Mouse (Mus musculus): ENCODE results near the gene Srsf4.

Srsf4 gene

GRCm38 (mm10) chr4:131849986-131850638 is 23.3 kb upstream of the Srsf4 start:
- POLR2A ChIA-PET = interaction anchor here in 2 of 4 experiments (0.7 to 1.8 kb wide), 8 partner anchors 10 to 420 kb away, joined by 3 to 8 read pairs (median 4); partner anchors contain the start of gene Srsf4 (in 2 of the 2)
- CTCF ChIA-PET = interaction anchor here in 3 of 4 experiments (0.6 to 1.0 kb wide), 5 partner anchors 11 to 1558 kb away, joined by 3 to 6 read pairs (median 3); no protein-coding TSS in a partner anchor

DNA sequence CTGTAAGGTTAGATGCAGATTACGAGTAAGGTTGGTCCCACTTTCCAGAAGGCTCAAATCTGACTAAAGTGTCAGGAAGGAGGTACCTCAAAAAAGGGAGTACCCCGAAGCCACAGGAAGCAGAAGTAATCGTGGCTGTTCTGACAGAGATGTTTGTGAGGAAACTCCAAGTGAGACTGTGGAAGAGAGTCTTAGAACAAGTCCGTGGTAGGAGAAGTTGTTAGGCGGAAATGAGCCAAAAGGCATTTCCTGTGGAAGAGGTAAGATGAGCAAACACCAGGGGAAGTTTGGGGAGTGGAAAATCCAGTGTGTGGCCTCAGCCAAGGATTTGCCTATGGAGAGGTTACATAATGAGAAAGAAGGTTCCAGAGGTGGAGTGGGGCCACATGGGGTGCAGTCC is 18.5 kb upstream of the Srsf4 start:
- ChIA-PET POLR2A (interaction anchor here in 2 of 4 experiments (1.0 to 2.2 kb wide), 5 partner anchors 9 to 220 kb away, joined by 4 to 6 read pairs (median 4); partner anchors contain the start of genes Epb41 (in 1 of the 2) and Gm10300 (in 1 of the 2)), CTCF (interaction anchor here in 2 of 4 experiments (0.6 kb wide), 2 partner anchors 30 to 57 kb away, joined by 3 to 8 read pairs; no protein-coding TSS in a partner anchor)

DNA sequence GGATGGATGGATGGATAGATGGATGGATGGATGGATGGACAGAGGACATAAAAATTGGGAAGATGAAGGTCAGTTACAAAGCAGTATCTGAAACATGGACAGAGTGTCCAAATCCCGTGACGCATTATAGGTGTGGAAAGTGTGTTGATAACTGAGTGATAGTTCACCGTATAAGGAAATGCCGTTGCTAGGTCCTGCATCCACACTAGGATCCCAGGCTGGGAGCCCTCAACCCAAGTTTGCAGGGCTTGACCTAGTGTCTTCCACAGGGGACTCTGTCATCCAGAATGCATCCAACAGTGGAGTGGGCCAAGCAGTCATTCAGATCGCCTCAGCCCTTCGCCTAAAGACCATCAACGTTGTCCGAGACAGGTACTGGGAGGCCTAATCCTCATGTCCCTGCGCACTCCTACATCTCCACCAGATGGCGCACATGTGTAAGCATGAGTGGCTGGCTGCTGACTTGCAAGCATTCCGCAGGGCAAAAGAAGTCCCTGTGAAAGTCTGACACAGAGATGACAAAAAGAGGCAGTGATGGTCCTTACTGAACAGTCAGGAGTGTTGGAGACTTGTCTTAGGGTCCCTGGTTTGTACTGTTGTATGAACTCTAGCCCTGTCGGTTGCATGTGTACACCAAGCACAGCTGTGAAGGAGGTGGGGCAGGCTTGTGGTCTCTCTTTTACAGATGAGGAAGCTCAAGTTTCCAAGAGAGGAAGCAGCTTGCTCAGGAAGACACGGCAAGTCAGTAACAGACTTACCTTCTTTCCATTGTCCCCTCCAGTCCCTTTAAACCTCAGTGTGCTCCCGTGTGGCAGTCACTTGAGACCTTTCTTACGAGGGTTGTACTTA is 12.7 kb upstream of the Srsf4 start:
- POLR2A ChIA-PET = interaction anchor here in 3 of 4 experiments (0.8 to 4.7 kb wide), 11 partner anchors 10 to 252 kb away, joined by 3 to 43 read pairs (median 3); partner anchors contain the start of genes Srsf4 (in 3 of the 3) and Mecr (in 1 of the 3)

GRCm38 (mm10) chr4:131861341-131861739 is 12.1 kb upstream of the Srsf4 start:
- ChIA-PET POLR2A (interaction anchor here in 2 of 4 experiments (0.8 to 4.7 kb wide), 6 partner anchors 9 to 43 kb away, joined by 3 to 43 read pairs (median 5); partner anchors contain the start of genes Srsf4 (in 2 of the 2) and Mecr (in 1 of the 2)), CTCF (interaction anchor here (0.5 to 2.4 kb wide), 12 partner anchors 9 to 383 kb away, joined by 3 to 6 read pairs (median 3); partner anchors contain the start of gene Srsf4 (in 1 of the 4))

More for the DNA sequence above, 12.7 kb upstream of the Srsf4 start:
- CTCF ChIA-PET = interaction anchor here (0.5 to 1.4 kb wide), 11 partner anchors 9 to 384 kb away, joined by 3 to 8 read pairs (median 3); partner anchors contain the start of gene Srsf4 (in 1 of the 4)

DNA sequence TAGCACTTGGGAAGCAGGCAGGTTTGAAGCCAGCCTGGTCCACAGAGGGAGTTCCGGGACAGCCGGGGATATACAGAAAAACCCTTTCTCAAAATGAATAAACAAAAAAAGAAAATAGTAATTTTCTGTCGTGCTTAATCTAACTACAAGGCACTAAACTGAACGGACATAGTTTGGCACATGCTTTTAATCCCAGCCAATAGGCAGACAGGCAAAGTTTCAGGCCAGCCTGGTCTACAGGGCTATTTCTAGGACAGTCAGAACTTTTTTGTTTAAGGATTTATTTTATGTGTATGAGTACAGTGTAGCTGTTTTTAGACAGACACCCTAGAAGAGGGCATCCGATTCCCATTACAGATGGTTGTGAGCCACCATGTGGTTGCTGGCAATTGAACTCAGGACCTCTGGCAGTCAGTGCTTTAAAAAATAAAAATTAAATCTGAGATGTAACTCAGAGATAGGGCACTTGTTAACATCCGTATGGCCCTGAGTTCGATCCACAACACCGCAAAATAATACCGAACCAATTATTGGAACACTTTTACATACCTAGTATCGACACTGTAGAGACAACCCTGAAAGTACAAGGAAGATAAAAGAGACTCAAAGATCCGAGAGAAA is 635 bp upstream of the Srsf4 start:
- POLR2A ChIA-PET = interaction anchor here (0.5 to 7.8 kb wide), 92 partner anchors 8 to 1195 kb away, joined by 3 to 100 read pairs (median 5); partner anchors contain the start of genes Epb41 (in 3 of the 4), Ythdf2 (in 3 of the 4), Gm10300 (in 2 of the 4) and Mecr (in 2 of the 4)
- CTCF ChIA-PET = interaction anchor here (0.6 to 2.1 kb wide), 4 partner anchors 12 to 249 kb away, joined by 3 to 6 read pairs (median 4); no protein-coding TSS in a partner anchor

DNA sequence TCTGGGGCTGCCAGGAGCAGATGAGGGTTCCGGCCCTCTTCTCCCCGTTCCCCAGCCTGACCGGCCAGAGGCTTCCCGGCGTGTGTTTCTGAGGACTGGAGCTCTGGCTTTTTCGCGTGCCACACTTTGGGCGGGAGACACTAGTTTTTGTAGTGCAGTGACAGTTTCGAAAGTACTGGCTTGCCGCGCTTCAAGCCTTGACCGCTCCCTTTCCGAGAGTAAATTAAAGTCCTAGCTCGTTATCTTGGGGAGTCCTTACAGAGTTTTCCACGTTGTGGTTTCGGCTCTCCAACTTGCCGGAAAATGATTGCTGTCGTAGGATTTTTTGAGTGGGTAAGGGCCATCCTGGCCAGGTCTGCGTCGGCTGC is 736 bp downstream of the Srsf4 start:
- ChIA-PET CTCF (interaction anchor here in 2 of 4 experiments (0.6 to 2.1 kb wide), 6 partner anchors 13 to 538 kb away, joined by 3 to 5 read pairs (median 4); no protein-coding TSS in a partner anchor), POLR2A (interaction anchor here (0.6 to 7.8 kb wide), 70 partner anchors 7 to 960 kb away, joined by 3 to 100 read pairs (median 5); partner anchors contain the start of genes Epb41 (in 2 of the 4), Gm10300 (in 2 of the 4), Mecr (in 2 of the 4) and Ythdf2 (in 2 of the 4))

- CTCF ChIA-PET = interaction anchor here in 2 of 4 experiments (0.6 to 2.1 kb wide), 6 partner anchors 13 to 537 kb away, joined by 3 to 5 read pairs (median 3); no protein-coding TSS in a partner anchor
- POLR2A ChIA-PET = interaction anchor here (0.7 to 7.8 kb wide), 46 partner anchors 8 to 961 kb away, joined by 3 to 100 read pairs (median 6); partner anchors contain the start of genes Epb41 (in 2 of the 4), Gm10300 (in 2 of the 4), Mecr (in 2 of the 4) and Tmem200b (in 1 of the 4)
These were observed 1.1 kb downstream of the Srsf4 start for GRCm38 (mm10) chr4:131874567-131874966.

GRCm38 (mm10) chr4:131875242-131875641 is 1.8 kb downstream of the Srsf4 start:
- ChIA-PET CTCF (no interaction called here), POLR2A (interaction anchor here in 2 of 4 experiments (1.0 to 7.8 kb wide), 10 partner anchors 8 to 39 kb away, joined by 3 to 100 read pairs (median 30); no protein-coding TSS in a partner anchor)

DNA sequence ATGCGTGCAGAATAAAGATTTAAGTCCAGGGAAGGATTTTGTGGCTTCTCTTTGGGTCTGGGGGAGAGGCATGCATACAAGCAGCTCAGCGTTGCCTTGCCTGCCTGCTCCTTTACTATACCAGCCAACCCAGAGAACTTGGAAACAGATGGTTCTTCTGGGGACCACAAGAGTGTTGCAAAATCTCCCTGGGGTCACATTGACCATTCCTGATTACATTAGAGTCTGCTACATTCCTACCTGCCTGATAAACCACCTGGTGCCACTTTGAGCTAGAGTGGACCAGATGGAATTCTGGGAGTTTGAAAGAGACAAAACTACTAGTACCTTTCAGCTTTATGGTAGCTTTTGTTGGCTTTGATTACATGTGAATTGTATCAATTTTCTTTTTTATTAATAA is 3.4 kb downstream of the Srsf4 start:
- CTCF ChIA-PET = interaction anchor here in 1 of 4 experiments (1.0 kb wide), 1 partner anchor 28 kb away, joined by 3 read pairs; no protein-coding TSS in a partner anchor
- POLR2A ChIA-PET = interaction anchor here (0.6 to 7.8 kb wide), 20 partner anchors 8 to 439 kb away, joined by 3 to 100 read pairs (median 4); partner anchors contain the start of genes Epb41 (in 1 of the 4), Gm10300 (in 1 of the 4) and Mecr (in 1 of the 4)

- ChIA-PET CTCF (no interaction called here), POLR2A (interaction anchor here in 3 of 4 experiments (0.6 to 3.7 kb wide), 9 partner anchors 9 to 451 kb away, joined by 3 to 23 read pairs (median 3); no protein-coding TSS in a partner anchor)
These were observed 6.3 kb downstream of the Srsf4 start for GRCm38 (mm10) chr4:131879692-131880091.

- POLR2A ChIA-PET = interaction anchor here (0.9 to 6.8 kb wide), 13 partner anchors 7 to 389 kb away, joined by 3 to 98 read pairs (median 8); partner anchors contain the start of gene Srsf4 (in 4 of the 4)
- CTCF ChIA-PET = interaction anchor here in 2 of 4 experiments (0.5 to 1.0 kb wide), 2 partner anchors 19 to 240 kb away, joined by 3 read pairs; no protein-coding TSS in a partner anchor
These were observed 7.9 kb downstream of the Srsf4 start for GRCm38 (mm10) chr4:131881306-131881705.

GRCm38 (mm10) chr4:131883571-131883970 is 10.2 kb downstream of the Srsf4 start:
- ChIA-PET CTCF (no interaction called here), POLR2A (interaction anchor here in 3 of 4 experiments (0.6 to 6.8 kb wide), 6 partner anchors 10 to 959 kb away, joined by 3 to 98 read pairs (median 12); partner anchors contain the start of genes Srsf4 (in 2 of the 3) and Ppp1r8 (in 1 of the 3))

DNA sequence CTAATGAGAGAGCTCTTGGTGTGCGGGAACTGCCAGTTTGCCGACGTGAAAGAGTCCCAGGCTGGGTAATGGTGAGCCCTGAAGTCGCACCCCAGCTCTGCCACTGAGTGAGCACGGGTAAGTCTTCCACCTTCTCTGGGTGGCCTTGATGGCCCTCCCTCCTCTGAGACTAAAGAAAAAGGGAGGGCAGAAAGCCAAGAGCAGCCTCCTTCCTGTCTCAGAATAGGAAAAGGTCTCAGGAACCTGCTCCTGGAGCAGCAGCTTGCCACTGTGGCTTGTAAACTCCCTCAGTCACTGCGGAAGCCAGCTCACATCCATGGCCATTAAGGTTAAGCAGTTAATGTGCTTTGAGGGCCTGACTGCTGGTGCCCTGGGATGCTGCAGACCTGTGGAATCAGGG is 12.0 kb downstream of the Srsf4 start:
- ChIA-PET POLR2A (interaction anchor here (0.7 to 6.8 kb wide), 12 partner anchors 8 to 387 kb away, joined by 3 to 98 read pairs (median 4); partner anchors contain the start of gene Srsf4 (in 3 of the 4)), CTCF (interaction anchor here in 3 of 4 experiments (0.7 to 1.4 kb wide), 3 partner anchors 19 to 30 kb away, joined by 3 to 6 read pairs (median 4); no protein-coding TSS in a partner anchor)

DNA sequence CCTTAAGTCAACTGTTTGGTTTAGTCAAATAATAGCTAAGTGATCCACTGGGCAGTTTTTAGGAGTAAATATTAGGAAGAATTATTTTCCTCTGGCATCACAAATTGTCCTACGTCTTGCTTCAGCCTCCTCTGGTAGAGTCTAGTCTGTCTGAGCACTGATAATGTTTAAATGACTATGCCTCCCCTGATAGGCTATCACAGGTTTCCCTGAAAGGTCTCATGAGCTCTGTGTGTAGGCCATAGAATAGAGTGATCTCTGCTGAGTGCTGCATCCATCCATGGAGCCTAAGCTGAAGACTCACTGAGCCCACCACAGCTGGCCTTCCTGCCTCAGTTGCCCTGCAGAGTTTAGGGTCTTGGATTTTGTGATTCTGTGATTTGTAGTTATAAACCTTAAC is 15.1 kb downstream of the Srsf4 start:
- ChIA-PET CTCF (interaction anchor here in 1 of 4 experiments (0.8 kb wide), 1 partner anchor 16 kb away, joined by 4 read pairs; no protein-coding TSS in a partner anchor), POLR2A (interaction anchor here in 2 of 4 experiments (0.9 to 7.6 kb wide), 5 partner anchors 9 to 34 kb away, joined by 3 to 100 read pairs (median 4); partner anchors contain the start of gene Srsf4 (in 1 of the 2))

DNA sequence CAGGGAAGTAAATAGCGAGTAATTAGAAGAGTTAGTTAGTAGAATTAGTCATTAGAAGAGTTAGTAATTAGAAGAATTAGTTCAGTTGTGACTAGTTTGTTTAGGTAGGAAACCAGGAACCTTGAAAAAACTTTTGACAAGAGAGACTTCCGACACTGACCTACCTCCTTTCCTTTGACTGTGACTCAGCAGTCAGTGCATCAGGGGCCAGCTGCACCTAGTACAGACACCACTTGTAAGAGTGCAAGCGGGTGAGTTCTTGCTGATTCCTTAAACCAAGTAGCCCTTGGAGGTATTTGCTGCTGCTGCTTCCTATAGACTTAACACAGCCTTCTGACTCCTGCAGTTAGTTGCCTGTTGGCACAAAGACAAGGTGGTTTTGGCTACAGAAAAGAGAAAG is 17.3 kb downstream of the Srsf4 start:
- ChIA-PET POLR2A (interaction anchor here in 3 of 4 experiments (1.6 to 7.6 kb wide), 8 partner anchors 10 to 184 kb away, joined by 4 to 100 read pairs (median 10); partner anchors contain the start of genes Srsf4 (in 3 of the 3), Epb41 (in 1 of the 3) and Gm10300 (in 1 of the 3)), CTCF (interaction anchor here (0.7 to 2.2 kb wide), 5 partner anchors 14 to 25 kb away, joined by 3 to 9 read pairs (median 4); no protein-coding TSS in a partner anchor)

DNA sequence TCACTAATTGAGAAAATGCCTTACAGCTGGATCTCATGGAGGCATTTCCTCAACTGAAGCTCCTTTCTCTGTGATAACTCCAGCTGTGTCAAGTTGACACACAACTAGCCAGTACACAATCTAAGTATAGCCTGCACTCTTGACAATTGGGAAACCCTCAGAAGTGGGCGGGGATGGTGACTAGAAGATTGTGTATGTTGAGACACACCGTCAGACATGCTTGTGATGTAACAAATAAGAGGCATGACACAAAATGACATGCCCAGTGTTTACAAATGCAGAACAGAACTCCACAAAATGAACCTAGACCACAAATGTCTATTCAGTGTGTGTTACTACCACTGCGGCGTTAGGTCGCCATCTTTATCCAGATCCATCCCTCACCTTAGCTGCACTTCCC is 23.7 kb downstream of the Srsf4 start:
- POLR2A ChIA-PET = interaction anchor here in 2 of 4 experiments (0.7 to 5.4 kb wide), 7 partner anchors 8 to 180 kb away, joined by 3 to 47 read pairs (median 3); partner anchors contain the start of genes Epb41 (in 1 of the 2) and Srsf4 (in 1 of the 2)
- CTCF ChIA-PET = no interaction called here

All from embryonic stem cell, embryonic (primary cell).